Mouse (Mus musculus) G1E (cell line): ENCODE data around the gene Trim71. TPM values are rescaled to one million over a fixed set of nuclear protein-coding genes. Genes with fewer than 3 reads are reported as not detected.
A peak's percentile ranks its signal among the peaks of the same experiment; 100 is the strongest.

Experiments used
- ATAC-seq: 2 replicates; pipeline ENCODE4 v1.8.0; 2016; ENCODE audit warnings: mild to moderate bottlenecking; ENCODE audit not compliant: insufficient number of reproducible peaks, poor library complexity, low FRiP score, severe bottlenecking; ENCODE audit errors: extremely low read depth
- DNase-seq: peaks from one replicate; pipeline ENCODE4 v3.0.0; 2012; ENCODE audit warnings: low spot score
- H3K27me3 ChIP-seq: 2 replicates; pipeline ENCODE4 v1.6.1; 2012; ENCODE audit warnings: mild to moderate bottlenecking, low read length, inconsistent platforms; ENCODE audit not compliant: insufficient read depth
- H3K36me3 ChIP-seq: replicated peaks from 2 replicates; pipeline ENCODE3; 2012; ENCODE audit warnings: mild to moderate bottlenecking, inconsistent platforms
- H3K4me1 ChIP-seq: 2 replicates; pipeline ENCODE4 v1.6.1; 2012; ENCODE audit warnings: low read depth, low read length, inconsistent platforms, mixed read lengths; ENCODE audit not compliant: insufficient read depth
- H3K4me3 ChIP-seq: 2 replicates; pipeline ENCODE4 v1.5.1; 2012; ENCODE audit warnings: low read depth, mild to moderate bottlenecking, inconsistent platforms, low read length, moderate library complexity, mixed read lengths
- H3K9me3 ChIP-seq: replicated peaks from 2 replicates; pipeline ENCODE4 v1.6.1; 2012; ENCODE audit warnings: inconsistent platforms
- CTCF ChIP-seq: IDR thresholded peaks from 2 replicates; pipeline ENCODE4 v1.5.1; 2012; ENCODE audit warnings: low read depth, low read length, inconsistent platforms, mixed read lengths
- GATA1 ChIP-seq: IDR thresholded peaks from 2 replicates; pipeline ENCODE4 v1.6.1; 2012; ENCODE audit warnings: borderline replicate concordance, low read length, inconsistent platforms, mixed read lengths
- GATA2 ChIP-seq: IDR thresholded peaks from 2 replicates; pipeline ENCODE4 v1.6.1; 2012; ENCODE audit warnings: low read depth, low read length, inconsistent platforms, borderline replicate concordance
- POLR2AphosphoS5 ChIP-seq: IDR thresholded peaks from 2 replicates; pipeline ENCODE4 v1.6.1; 2012; ENCODE audit warnings: low read depth, low read length, inconsistent platforms; ENCODE audit not compliant: insufficient replicate concordance
- TAL1 ChIP-seq: conservative IDR thresholded peaks from 2 replicates; pipeline ENCODE4 v1.6.1; 2012; ENCODE audit warnings: low read depth, low read length, inconsistent platforms, mixed read lengths
- polyA plus RNA-seq: library from polyadenylated mRNA; stranded (reverse); fragments of >175 nt; gene quantifications from 2 replicates; pipeline ENCODE4 v1.2.3, GENCODE M21; 2012
- total RNA-seq, 2 experiments: library from RNA; stranded (forward) in 1 of 2; stranded (reverse) in 1 of 2; fragments of 200-1000 nt in 1 of 2; fragments of >200 nt in 1 of 2; fragmentation: Nextera tagmentation in 1 of 2; gene quantifications; 2 replicates each; pipeline ENCODE4 v1.2.3; 2014 to 2017

Gene Trim71
- total and polyA plus RNA-seq, 3 experiments: 0.11 TPM; not detected in 2

- DNase-seq (no peak), ATAC-seq (no peak)
- H3K27me3 ChIP-seq: peaks cover 12% of the 10 kb centered on the region
- no peaks in the 10 kb centered on the region for H3K36me3 ChIP-seq
- peaks cover 22% of the 10 kb centered on the region for H3K4me1 ChIP-seq
- H3K9me3 ChIP-seq: no peaks in the 10 kb centered on the region
- no peak overlapping the region for H3K4me3 ChIP-seq
- no peak for TF ChIP-seq CTCF
- no peak for TF ChIP-seq GATA1
- TF ChIP-seq POLR2AphosphoS5: no peak
- no peak for TF ChIP-seq GATA2
- no peak for TF ChIP-seq TAL1
Measured at GRCm38 (mm10) chr9:114501111-114501510, 63.1 kb downstream of the Trim71 start.

DNA sequence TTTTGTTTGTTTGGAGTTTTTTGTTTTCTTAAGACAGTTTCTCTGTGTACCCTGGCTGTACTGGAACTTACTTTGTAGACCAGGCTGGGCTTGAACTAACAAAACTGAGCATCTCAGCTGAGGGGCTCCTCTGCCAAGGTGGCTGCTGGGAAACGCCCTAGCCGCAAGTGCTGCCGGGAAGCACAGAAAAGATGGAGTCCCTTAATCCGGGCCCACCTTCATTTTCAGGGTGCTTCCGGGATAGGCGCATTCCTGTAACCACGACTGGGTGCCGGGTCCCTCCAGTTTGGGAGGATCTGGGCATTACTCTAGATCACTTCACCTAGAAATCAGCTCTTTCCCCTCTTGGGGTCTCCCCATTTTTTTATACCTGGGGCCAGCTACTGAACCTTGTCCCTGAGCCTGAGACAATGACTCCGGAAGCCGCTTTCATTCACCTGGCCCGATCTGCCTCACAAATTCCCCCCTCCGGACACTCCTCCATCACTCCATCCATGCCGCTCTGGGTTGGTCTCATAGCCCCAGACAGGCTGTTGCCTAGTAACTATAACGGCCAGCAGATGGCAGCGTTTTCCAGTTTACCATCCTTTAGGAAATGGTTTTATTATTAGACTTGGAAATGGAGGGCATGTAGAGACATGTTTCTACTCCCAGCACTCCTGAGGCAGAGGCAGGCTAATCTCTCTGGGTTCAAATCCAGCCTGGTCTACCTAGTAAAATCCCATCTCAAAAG is 64.2 kb downstream of the Trim71 start:
- Histone ChIP-seq H3K36me3 (no peaks in the 10 kb centered on the region), H3K4me3 (no peak overlapping the region), H3K9me3 (no peaks in the 10 kb centered on the region), H3K4me1 (peaks cover 22% of the 10 kb centered on the region), H3K27me3 (peaks cover 17% of the 10 kb centered on the region)
- no peak for DNase-seq
- TF ChIP-seq GATA2: no peak
- no peak for TF ChIP-seq TAL1
- no peak for TF ChIP-seq GATA1
- no peak for TF ChIP-seq POLR2AphosphoS5
- TF ChIP-seq CTCF: no peak
- no peak for ATAC-seq

DNA sequence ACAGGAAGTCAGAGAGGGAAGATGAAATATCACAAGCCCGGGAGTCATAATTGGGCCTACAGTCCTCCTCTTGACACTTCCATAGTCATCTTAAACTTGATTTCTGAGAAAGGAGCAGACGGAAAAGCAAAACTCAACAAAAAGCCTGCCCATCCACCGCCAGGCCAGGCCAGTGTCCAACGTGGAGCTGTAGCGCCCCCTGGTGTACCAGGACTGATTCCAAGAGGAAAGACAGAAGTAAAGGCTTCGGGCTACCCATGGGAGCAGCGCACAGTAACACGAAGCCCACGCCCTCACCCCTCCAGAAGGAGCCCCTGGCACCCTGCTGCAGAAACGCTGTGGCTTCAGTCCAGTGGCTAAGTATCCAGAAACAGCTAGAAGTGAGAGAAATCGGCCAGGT is 66.0 kb downstream of the Trim71 start:
- TF ChIP-seq CTCF: peak; percentile 44; the same call in 1 of the 2 replicates
- TF ChIP-seq GATA1: no peak
- H3K4me1 ChIP-seq: peaks cover 20% of the 10 kb centered on the region
- ATAC-seq (0 out of 2 replicates have a peak, but pooled peaks have one; percentile 50), DNase-seq (peak; percentile 23)
- no peak overlapping the region for H3K4me3 ChIP-seq
- H3K9me3 ChIP-seq: no peaks in the 10 kb centered on the region
- peaks cover 16% of the 10 kb centered on the region for H3K27me3 ChIP-seq
- no peaks in the 10 kb centered on the region for H3K36me3 ChIP-seq

DNA sequence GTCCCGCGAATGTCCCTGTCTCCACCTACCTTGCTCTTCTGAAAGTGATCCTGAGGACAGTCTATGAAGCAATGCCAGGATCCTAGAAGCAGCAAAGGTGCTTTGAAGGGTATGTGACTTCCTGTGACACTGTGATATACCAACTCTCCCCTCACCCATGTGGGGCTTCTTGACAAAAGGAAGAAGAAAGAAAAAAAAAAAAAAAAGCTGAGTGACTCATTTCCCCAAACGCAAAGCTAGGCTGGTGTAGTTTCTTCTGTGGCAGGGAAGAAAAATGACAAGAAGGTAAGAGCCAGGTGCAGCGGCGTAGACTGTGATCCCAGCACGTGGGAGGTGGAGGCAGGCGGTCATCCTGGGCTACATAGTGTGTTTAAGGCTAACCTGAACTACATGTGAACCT is 67.7 kb downstream of the Trim71 start:
- Histone ChIP-seq H3K4me3 (no peak overlapping the region), H3K4me1 (peaks cover 9% of the 10 kb centered on the region), H3K36me3 (no peaks in the 10 kb centered on the region), H3K9me3 (no peaks in the 10 kb centered on the region), H3K27me3 (peaks cover 8% of the 10 kb centered on the region; the same call in 1 of the 2 replicates)
- ATAC-seq: no peak
- TF ChIP-seq POLR2AphosphoS5: no peak
- no peak for TF ChIP-seq GATA1
- TF ChIP-seq TAL1: no peak
- TF ChIP-seq GATA2: no peak
- TF ChIP-seq CTCF: no peak
- DNase-seq: no peak

DNA sequence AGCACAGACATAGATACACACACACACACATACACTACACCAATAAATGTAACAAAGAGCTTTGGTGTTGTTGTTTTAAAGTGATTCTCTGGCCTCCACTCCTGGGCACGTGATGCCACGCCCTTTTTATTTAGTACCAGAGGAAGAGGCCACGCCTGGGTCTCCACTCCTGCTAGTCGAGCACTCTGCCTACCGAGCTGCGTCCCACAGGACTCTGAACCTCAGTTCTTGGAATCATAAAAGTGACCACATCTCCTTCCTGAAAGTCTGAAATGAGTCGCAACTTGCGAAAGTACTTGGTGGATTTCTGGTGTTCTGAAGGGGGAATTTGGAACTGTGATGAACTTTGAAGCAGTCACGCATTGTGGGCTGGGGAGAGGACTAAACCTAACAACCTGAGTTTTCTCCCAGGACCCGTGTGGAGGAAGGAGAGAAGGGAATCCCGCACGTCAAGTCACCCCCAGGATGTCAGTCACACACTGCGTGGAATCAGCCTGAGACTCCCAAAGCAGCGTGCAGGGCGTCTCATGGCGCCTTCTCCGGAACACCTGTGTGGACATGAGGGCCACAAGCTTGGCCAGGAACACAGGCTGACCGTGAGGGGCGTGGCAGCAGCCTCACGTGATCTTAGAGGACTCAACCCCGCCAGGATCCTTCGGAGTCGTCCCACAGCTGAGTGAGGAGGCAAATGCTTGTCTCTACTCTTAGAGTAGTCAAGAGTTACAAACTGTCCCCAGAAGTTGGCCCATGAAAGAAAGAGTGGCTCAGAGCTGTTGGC is 76.5 kb downstream of the Trim71 start:
- no peak for TF ChIP-seq TAL1
- no peak for TF ChIP-seq GATA1
- no peak for TF ChIP-seq GATA2
- no peak for TF ChIP-seq POLR2AphosphoS5
- no peak for TF ChIP-seq CTCF
- no peaks in the 10 kb centered on the region for H3K36me3 ChIP-seq
- DNase-seq (no peak), ATAC-seq (peak; percentile 15; the same call in 1 of the 2 replicates)
- no peak overlapping the region for H3K4me3 ChIP-seq
- no peaks in the 10 kb centered on the region for H3K9me3 ChIP-seq
- H3K27me3 ChIP-seq: peaks cover 11% of the 10 kb centered on the region
- H3K4me1 ChIP-seq: no peaks in the 10 kb centered on the region; the same call in 1 of the 2 replicates

DNA sequence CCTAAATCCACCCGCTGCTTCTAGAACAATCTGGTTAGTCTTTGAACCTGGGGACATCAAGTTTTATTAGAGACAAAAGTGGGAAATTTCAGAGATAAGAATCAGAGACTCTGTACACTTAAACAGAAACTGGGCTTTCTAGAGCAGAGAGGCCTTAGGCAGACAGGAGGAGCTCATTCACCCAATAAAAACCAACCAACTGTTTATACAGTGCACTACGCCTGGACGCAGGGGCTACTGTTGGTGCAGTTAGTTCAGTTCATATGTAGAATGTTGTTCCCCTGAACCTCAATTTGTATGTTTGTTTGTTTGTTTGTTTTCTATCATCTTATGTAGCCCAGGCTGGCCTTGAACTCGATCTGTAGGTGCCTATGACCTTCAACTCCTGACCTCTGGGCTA is 77.4 kb downstream of the Trim71 start:
- DNase-seq: no peak
- Histone ChIP-seq H3K36me3 (no peaks in the 10 kb centered on the region), H3K9me3 (no peaks in the 10 kb centered on the region), H3K4me3 (no peak overlapping the region), H3K4me1 (no peaks in the 10 kb centered on the region; the same call in 1 of the 2 replicates), H3K27me3 (peaks cover 11% of the 10 kb centered on the region)
- TF ChIP-seq GATA1 (no peak), CTCF (no peak), POLR2AphosphoS5 (no peak), GATA2 (no peak), TAL1 (no peak)
- no peak for ATAC-seq
